Mouse (Mus musculus): ENCODE data around the gene Gm9195. TPM values are rescaled to one million over a fixed set of nuclear protein-coding genes. Genes with fewer than 3 reads are reported as not detected.

Gene Gm9195
- not detected in 2 replicates for polyA plus RNA-seq (2015; fragmentation: Nextera tagmentation; extraction: Ambion mirVana)

GRCm38 (mm10) chr14:72491738-72492137 is at the start of gene Gm9195:
TSS of gene Gm9195 (minus strand) at chr14:72491838.
- 57% methylated on average over 5 of the region's 5 CpGs for WGBS
- H3K9ac ChIP-seq, result no peak within 1 kb of the TSS
- H3K27ac ChIP-seq (replicated peaks), result no peak within 1 kb of the TSS
- H3K4me2 ChIP-seq (replicated peaks), result no peak within 1 kb of the TSS
- no peaks in the 10 kb centered on the region for H3K4me1 ChIP-seq
- ATAC-seq (ENCODE audit: insufficient number of reproducible peaks, low FRiP score, low TSS enrichment, low read depth), result no peak
- no peaks in the 10 kb centered on the region for H3K9me3 ChIP-seq (replicated peaks)
- no peaks in the 10 kb centered on the region for H3K36me3 ChIP-seq
- H3K27me3 ChIP-seq, result no peaks in the 10 kb centered on the region
- no peak within 1 kb of the TSS for H3K4me3 ChIP-seq (replicated peaks)

GRCm38 (mm10) chr14:72536392-72537017 is 44.9 kb upstream of the Gm9195 start:
- peaks cover 16% of the 10 kb centered on the region; the same call in 1 of the 2 replicates for H3K36me3 ChIP-seq
- no peak overlapping the region for H3K9ac ChIP-seq
- H3K27ac ChIP-seq (replicated peaks), result no peak overlapping the region
- H3K27me3 ChIP-seq, result peaks cover 14% of the 10 kb centered on the region
- no peak overlapping the region for H3K4me3 ChIP-seq (replicated peaks)
- no peaks in the 10 kb centered on the region for H3K9me3 ChIP-seq (replicated peaks)
- no peak overlapping the region for H3K4me2 ChIP-seq (replicated peaks)
- H3K4me1 ChIP-seq, result peaks cover 10% of the 10 kb centered on the region
- 87% methylated on average over 5 of the region's 5 CpGs for WGBS
- no peak for ATAC-seq (ENCODE audit: insufficient number of reproducible peaks, low FRiP score, low TSS enrichment, low read depth)

GRCm38 (mm10) chr14:72533862-72534261 is 42.2 kb upstream of the Gm9195 start:
- WGBS, result 75% methylated on average over 7 of the region's 7 CpGs
- no peak for ATAC-seq (ENCODE audit: insufficient number of reproducible peaks, low FRiP score, low TSS enrichment, low read depth)

GRCm38 (mm10) chr14:72532028-72532917 is 40.6 kb upstream of the Gm9195 start:
- Histone ChIP-seq H3K36me3 (no peaks in the 10 kb centered on the region), H3K27ac (replicated peaks) (no peak overlapping the region), H3K9me3 (replicated peaks) (no peaks in the 10 kb centered on the region), H3K27me3 (peaks cover 35% of the 10 kb centered on the region), H3K4me3 (replicated peaks) (peak overlapping the region; percentile 40), H3K4me1 (peaks cover 10% of the 10 kb centered on the region), H3K4me2 (replicated peaks) (peak overlapping the region; percentile 78), H3K9ac (no peak overlapping the region)
- peak; percentile 70; the same call in 1 of the 2 replicates for ATAC-seq (ENCODE audit: insufficient number of reproducible peaks, low FRiP score, low TSS enrichment, low read depth)
- 2% methylated on average over 54 of the region's 54 CpGs for WGBS

More at GRCm38 (mm10) chr14:72533862-72534261, 42.2 kb upstream of the Gm9195 start:
- Histone ChIP-seq H3K36me3 (no peaks in the 10 kb centered on the region), H3K27me3 (peaks cover 33% of the 10 kb centered on the region), H3K4me3 (replicated peaks) (no peak overlapping the region), H3K4me1 (peaks cover 10% of the 10 kb centered on the region), H3K9me3 (replicated peaks) (no peaks in the 10 kb centered on the region), H3K27ac (replicated peaks) (no peak overlapping the region), H3K4me2 (replicated peaks) (no peak overlapping the region), H3K9ac (no peak overlapping the region)

GRCm38 (mm10) chr14:72527126-72527525 is 35.5 kb upstream of the Gm9195 start:
- Histone ChIP-seq H3K36me3 (no peaks in the 10 kb centered on the region), H3K27me3 (peaks cover 27% of the 10 kb centered on the region), H3K4me2 (replicated peaks) (no peak overlapping the region), H3K9ac (no peak overlapping the region), H3K9me3 (replicated peaks) (no peaks in the 10 kb centered on the region), H3K4me1 (peaks cover 4% of the 10 kb centered on the region), H3K27ac (replicated peaks) (no peak overlapping the region), H3K4me3 (replicated peaks) (no peak overlapping the region)
- 71% methylated on average over 1 of the region's 1 CpGs for WGBS
- no peak for ATAC-seq (ENCODE audit: insufficient number of reproducible peaks, low FRiP score, low TSS enrichment, low read depth)

- no peaks in the 10 kb centered on the region for H3K4me1 ChIP-seq
- H3K36me3 ChIP-seq, result no peaks in the 10 kb centered on the region
- no peaks in the 10 kb centered on the region for H3K9me3 ChIP-seq (replicated peaks)
- no peak overlapping the region for H3K27ac ChIP-seq (replicated peaks)
- no peak overlapping the region for H3K4me3 ChIP-seq (replicated peaks)
- no peak overlapping the region for H3K4me2 ChIP-seq (replicated peaks)
- 45% methylated on average over 2 of the region's 2 CpGs for WGBS
- H3K27me3 ChIP-seq, result no peaks in the 10 kb centered on the region
- no peak for ATAC-seq (ENCODE audit: insufficient number of reproducible peaks, low FRiP score, low TSS enrichment, low read depth)
- H3K9ac ChIP-seq, result no peak overlapping the region
Observed at GRCm38 (mm10) chr14:72519561-72519960, 27.9 kb upstream of the Gm9195 start.

- no peak overlapping the region for H3K4me3 ChIP-seq (replicated peaks)
- H3K9ac ChIP-seq, result no peak overlapping the region
- H3K27me3 ChIP-seq, result no peaks in the 10 kb centered on the region
- H3K9me3 ChIP-seq (replicated peaks), result no peaks in the 10 kb centered on the region
- H3K36me3 ChIP-seq, result no peaks in the 10 kb centered on the region
- no peak overlapping the region for H3K4me2 ChIP-seq (replicated peaks)
- 75% methylated on average over 6 of the region's 6 CpGs for WGBS
- no peak for ATAC-seq (ENCODE audit: insufficient number of reproducible peaks, low FRiP score, low TSS enrichment, low read depth)
- no peak overlapping the region for H3K27ac ChIP-seq (replicated peaks)
- no peaks in the 10 kb centered on the region for H3K4me1 ChIP-seq
Observed at GRCm38 (mm10) chr14:72518786-72519185, 27.1 kb upstream of the Gm9195 start.

GRCm38 (mm10) chr14:72516376-72516775 is 24.7 kb upstream of the Gm9195 start:
- H3K36me3 ChIP-seq, result no peaks in the 10 kb centered on the region
- no peaks in the 10 kb centered on the region for H3K9me3 ChIP-seq (replicated peaks)
- H3K27ac ChIP-seq (replicated peaks), result no peak overlapping the region
- no peak for ATAC-seq (ENCODE audit: insufficient number of reproducible peaks, low FRiP score, low TSS enrichment, low read depth)
- no peak overlapping the region for H3K4me2 ChIP-seq (replicated peaks)
- WGBS, result 23% methylated on average over 5 of the region's 5 CpGs
- H3K4me1 ChIP-seq, result no peaks in the 10 kb centered on the region
- no peak overlapping the region for H3K4me3 ChIP-seq (replicated peaks)
- no peaks in the 10 kb centered on the region for H3K27me3 ChIP-seq
- H3K9ac ChIP-seq, result no peak overlapping the region

GRCm38 (mm10) chr14:72506723-72507420 is 15.2 kb upstream of the Gm9195 start:
- H3K27me3 ChIP-seq, result no peaks in the 10 kb centered on the region
- H3K4me1 ChIP-seq, result 0 out of 2 replicates have a peak, but pooled peaks cover 7% of the 10 kb centered on the region
- H3K9me3 ChIP-seq (replicated peaks), result no peaks in the 10 kb centered on the region
- ATAC-seq (ENCODE audit: insufficient number of reproducible peaks, low FRiP score, low TSS enrichment, low read depth), result no peak
- H3K9ac ChIP-seq, result no peak overlapping the region
- peak overlapping the region; percentile 35 for H3K4me3 ChIP-seq (replicated peaks)
- 18% methylated on average over 11 of the region's 11 CpGs for WGBS
- H3K27ac ChIP-seq (replicated peaks), result no peak overlapping the region
- H3K4me2 ChIP-seq (replicated peaks), result peak overlapping the region; percentile 54
- no peaks in the 10 kb centered on the region for H3K36me3 ChIP-seq

GRCm38 (mm10) chr14:72506018-72506722 is 14.5 kb upstream of the Gm9195 start:
- H3K4me1 ChIP-seq, result 0 out of 2 replicates have a peak, but pooled peaks cover 7% of the 10 kb centered on the region
- H3K36me3 ChIP-seq, result no peaks in the 10 kb centered on the region
- peak overlapping the region; percentile 54 for H3K4me2 ChIP-seq (replicated peaks)
- H3K27ac ChIP-seq (replicated peaks), result no peak overlapping the region
- H3K4me3 ChIP-seq (replicated peaks), result peak overlapping the region; percentile 35
- H3K9ac ChIP-seq, result no peak overlapping the region
- no peak for ATAC-seq (ENCODE audit: insufficient number of reproducible peaks, low FRiP score, low TSS enrichment, low read depth)
- WGBS, result 7% methylated on average over 12 of the region's 12 CpGs
- no peaks in the 10 kb centered on the region for H3K9me3 ChIP-seq (replicated peaks)
- H3K27me3 ChIP-seq, result no peaks in the 10 kb centered on the region

Measured in embryonic facial prominence, embryonic 15.5 days (tissue).